Mouse (Mus musculus): Measurements from ENCODE around the gene Fkbp15. TPM values are rescaled to one million over a fixed set of nuclear protein-coding genes. Genes with fewer than 3 reads are reported as not detected.

Gene Fkbp15
- polyA plus RNA-seq, 1 experiment from 2014 or later: 18.9 TPM

DNA sequence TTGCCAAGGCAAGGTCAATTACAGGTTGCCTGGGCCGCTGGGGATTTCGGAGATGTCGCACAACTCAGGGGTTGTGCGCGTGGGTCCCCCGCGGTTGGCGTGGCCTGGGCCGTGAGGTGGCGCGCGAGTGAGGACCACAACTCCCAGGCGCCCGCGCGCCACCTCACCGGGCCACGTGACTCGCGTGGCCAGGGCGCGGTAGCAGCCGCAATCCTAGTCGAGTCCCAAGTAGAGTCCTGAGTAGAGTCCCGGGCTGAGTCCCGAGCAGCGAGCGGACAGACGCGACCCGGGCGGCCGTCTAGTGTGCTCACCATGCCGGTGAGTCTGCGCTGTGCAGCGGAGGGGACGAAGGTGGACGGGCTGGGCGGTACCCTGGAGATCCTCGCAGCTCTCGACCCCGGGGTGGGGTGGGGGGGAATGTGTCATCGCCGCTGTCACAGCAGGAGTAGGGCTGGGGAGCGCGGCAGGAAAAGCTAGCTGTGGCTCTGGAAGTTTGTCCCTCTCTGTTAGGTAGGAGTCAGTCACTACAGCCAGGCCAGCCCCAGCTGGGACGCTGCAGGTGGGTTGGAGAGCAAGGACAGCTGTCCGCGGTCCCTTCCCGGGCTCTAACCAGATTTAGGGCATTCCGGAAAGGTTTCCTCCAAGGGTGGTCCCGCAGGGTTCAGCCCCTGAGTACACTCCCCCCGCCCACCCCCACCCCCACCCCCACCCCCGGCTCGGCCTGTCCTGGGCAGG, 73.9 kb downstream of the Fkbp15 start:
- H3K9me3 ChIP-seq (replicated peaks; ENCODE audit: control insufficient read depth, low read length): no peaks in the 10 kb centered on the region

DNA sequence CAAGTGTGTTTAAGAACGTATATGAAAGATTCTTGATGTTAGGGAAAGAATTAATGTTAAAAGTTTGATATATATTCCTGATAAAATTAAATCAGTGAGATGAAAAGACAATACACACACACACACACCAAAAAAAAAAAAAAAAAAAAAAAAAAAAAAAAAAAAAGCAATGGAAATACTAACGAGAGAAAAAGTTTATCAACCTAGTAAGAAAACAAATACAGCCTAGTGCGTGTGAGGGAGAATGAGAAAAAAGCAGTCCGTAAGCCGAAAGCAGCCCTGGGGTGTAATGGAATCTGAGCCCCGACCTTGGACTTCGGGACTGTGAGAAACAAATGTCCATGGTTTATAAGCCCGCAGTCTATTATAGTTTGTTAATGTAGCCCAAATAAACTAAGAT, 74.8 kb downstream of the Fkbp15 start:
- H3K36me3 ChIP-seq (ENCODE audit: control insufficient read depth, insufficient read depth): no peaks in the 10 kb centered on the region
- no peak overlapping the region for H3K4me2 ChIP-seq (ENCODE audit: low read depth, low read length)
- ATAC-seq (replicated peaks; ENCODE audit: extremely low read depth, insufficient read depth, low FRiP score): no peak
- H3K4me1 ChIP-seq (ENCODE audit: control insufficient read depth, insufficient read depth, low read length): peaks cover 28% of the 10 kb centered on the region
- H3K27ac ChIP-seq (ENCODE audit: low read length): no peak overlapping the region
- H3K9me3 ChIP-seq (replicated peaks; ENCODE audit: control insufficient read depth, low read length): no peaks in the 10 kb centered on the region
- no peak overlapping the region for H3K9ac ChIP-seq (ENCODE audit: low read length)
- H3K27me3 ChIP-seq (ENCODE audit: control insufficient read depth, insufficient read depth, low read length): no peaks in the 10 kb centered on the region
- no peak overlapping the region for H3K4me3 ChIP-seq (ENCODE audit: low read length)
- 73% methylated on average over 8 of the region's 8 CpGs for WGBS

More for the DNA sequence above, 73.9 kb downstream of the Fkbp15 start:
- ATAC-seq (replicated peaks; ENCODE audit: extremely low read depth, insufficient read depth, low FRiP score): peak; percentile 86
- H3K36me3 ChIP-seq (ENCODE audit: control insufficient read depth, insufficient read depth): no peaks in the 10 kb centered on the region
- WGBS: under 1% methylated on average over 55 of the region's 55 CpGs
- peak overlapping the region; percentile 91 for H3K9ac ChIP-seq (ENCODE audit: low read length)
- H3K4me2 ChIP-seq (ENCODE audit: low read depth, low read length): peak overlapping the region; percentile 86
- H3K4me1 ChIP-seq (ENCODE audit: control insufficient read depth, insufficient read depth, low read length): peaks cover 28% of the 10 kb centered on the region
- H3K4me3 ChIP-seq (ENCODE audit: low read length): peak overlapping the region; percentile 92
- peak overlapping the region; percentile 89 for H3K27ac ChIP-seq (ENCODE audit: low read length)
- no peaks in the 10 kb centered on the region for H3K27me3 ChIP-seq (ENCODE audit: control insufficient read depth, insufficient read depth, low read length)

DNA sequence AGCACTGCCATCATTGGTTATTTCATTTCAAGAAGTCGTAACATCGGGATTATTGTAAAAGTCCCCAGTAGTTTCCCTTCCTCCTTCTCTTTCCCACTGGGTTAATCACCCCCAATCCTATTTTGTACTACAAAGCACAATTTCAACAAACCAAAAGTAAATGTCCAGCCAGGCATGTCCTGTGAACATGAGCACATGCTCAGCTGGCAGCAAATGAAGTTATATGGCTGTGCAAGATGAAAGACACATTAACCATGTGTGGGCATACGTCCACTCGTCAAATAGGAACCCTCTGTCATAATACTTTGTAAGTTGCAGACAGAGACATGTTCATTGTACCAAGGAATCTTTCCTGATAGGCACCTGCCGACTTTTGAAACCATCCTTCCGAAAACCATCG, 77.4 kb downstream of the Fkbp15 start:
- Histone ChIP-seq H3K27me3 (ENCODE audit: control insufficient read depth, insufficient read depth, low read length) (no peaks in the 10 kb centered on the region), H3K4me1 (ENCODE audit: control insufficient read depth, insufficient read depth, low read length) (peaks cover 10% of the 10 kb centered on the region), H3K36me3 (ENCODE audit: control insufficient read depth, insufficient read depth) (no peaks in the 10 kb centered on the region), H3K4me2 (ENCODE audit: low read depth, low read length) (no peak overlapping the region), H3K9ac (ENCODE audit: low read length) (no peak overlapping the region), H3K27ac (ENCODE audit: low read length) (no peak overlapping the region), H3K4me3 (ENCODE audit: low read length) (no peak overlapping the region), H3K9me3 (replicated peaks; ENCODE audit: control insufficient read depth, low read length) (no peaks in the 10 kb centered on the region)
- WGBS: 88% methylated on average over 7 of the region's 7 CpGs
- ATAC-seq (replicated peaks; ENCODE audit: extremely low read depth, insufficient read depth, low FRiP score): no peak

DNA sequence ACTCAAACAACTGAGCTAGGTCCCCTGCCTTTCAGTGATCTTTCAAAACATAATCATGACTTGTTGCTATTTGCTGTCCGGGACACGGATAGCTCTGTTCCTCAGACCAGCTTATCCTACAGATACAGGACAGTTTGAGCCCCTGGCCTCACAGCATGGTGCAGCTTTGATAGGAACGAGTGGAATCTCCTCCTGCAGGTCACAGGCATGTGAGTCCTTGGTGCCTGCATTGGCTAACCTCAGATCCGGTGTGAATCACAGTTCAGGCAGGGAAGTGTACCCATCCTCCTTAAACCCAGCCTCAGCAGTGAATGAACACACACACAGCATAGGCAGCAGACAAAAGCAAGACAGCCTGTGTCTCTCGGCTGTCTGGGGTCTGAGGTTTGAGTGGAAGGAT, 79.0 kb downstream of the Fkbp15 start:
- Histone ChIP-seq H3K4me3 (ENCODE audit: low read length) (no peak overlapping the region), H3K27me3 (ENCODE audit: control insufficient read depth, insufficient read depth, low read length) (no peaks in the 10 kb centered on the region), H3K36me3 (ENCODE audit: control insufficient read depth, insufficient read depth) (no peaks in the 10 kb centered on the region), H3K9me3 (replicated peaks; ENCODE audit: control insufficient read depth, low read length) (no peaks in the 10 kb centered on the region), H3K4me1 (ENCODE audit: control insufficient read depth, insufficient read depth, low read length) (0 out of 2 replicates have a peak, but pooled peaks cover 2% of the 10 kb centered on the region), H3K27ac (ENCODE audit: low read length) (no peak overlapping the region), H3K9ac (ENCODE audit: low read length) (no peak overlapping the region), H3K4me2 (ENCODE audit: low read depth, low read length) (no peak overlapping the region)
- ATAC-seq (replicated peaks; ENCODE audit: extremely low read depth, insufficient read depth, low FRiP score): no peak
- WGBS: 37% methylated on average over 5 of the region's 5 CpGs

DNA sequence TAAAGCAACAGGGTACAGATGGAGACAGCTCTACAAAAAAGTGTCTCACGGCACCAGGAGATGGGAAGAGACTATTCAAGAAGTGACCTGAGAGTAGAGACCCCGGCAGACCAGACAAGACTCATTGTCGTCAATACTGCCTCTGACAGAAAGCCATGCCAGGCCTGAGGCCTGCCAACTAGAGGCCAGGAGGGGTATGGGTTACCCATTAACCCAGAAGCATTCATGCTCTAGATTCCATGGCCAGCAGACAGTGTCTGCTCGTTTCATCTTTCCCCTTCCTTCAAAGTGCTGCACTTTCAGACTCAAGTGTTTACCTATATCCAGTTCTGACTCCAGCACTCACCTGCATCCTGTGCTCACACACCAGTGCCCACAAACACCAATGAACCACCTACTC, 82.3 kb downstream of the Fkbp15 start:
- H3K9me3 ChIP-seq (replicated peaks; ENCODE audit: control insufficient read depth, low read length): no peaks in the 10 kb centered on the region
- no peak overlapping the region for H3K27ac ChIP-seq (ENCODE audit: low read length)
- H3K27me3 ChIP-seq (ENCODE audit: control insufficient read depth, insufficient read depth, low read length): no peaks in the 10 kb centered on the region
- WGBS: 84% methylated on average over 4 of the region's 4 CpGs
- no peak for ATAC-seq (replicated peaks; ENCODE audit: extremely low read depth, insufficient read depth, low FRiP score)
- no peak overlapping the region for H3K4me3 ChIP-seq (ENCODE audit: low read length)
- H3K4me2 ChIP-seq (ENCODE audit: low read depth, low read length): no peak overlapping the region
- H3K36me3 ChIP-seq (ENCODE audit: control insufficient read depth, insufficient read depth): no peaks in the 10 kb centered on the region
- no peak overlapping the region for H3K9ac ChIP-seq (ENCODE audit: low read length)
- H3K4me1 ChIP-seq (ENCODE audit: control insufficient read depth, insufficient read depth, low read length): 0 out of 2 replicates have a peak, but pooled peaks cover 2% of the 10 kb centered on the region

DNA sequence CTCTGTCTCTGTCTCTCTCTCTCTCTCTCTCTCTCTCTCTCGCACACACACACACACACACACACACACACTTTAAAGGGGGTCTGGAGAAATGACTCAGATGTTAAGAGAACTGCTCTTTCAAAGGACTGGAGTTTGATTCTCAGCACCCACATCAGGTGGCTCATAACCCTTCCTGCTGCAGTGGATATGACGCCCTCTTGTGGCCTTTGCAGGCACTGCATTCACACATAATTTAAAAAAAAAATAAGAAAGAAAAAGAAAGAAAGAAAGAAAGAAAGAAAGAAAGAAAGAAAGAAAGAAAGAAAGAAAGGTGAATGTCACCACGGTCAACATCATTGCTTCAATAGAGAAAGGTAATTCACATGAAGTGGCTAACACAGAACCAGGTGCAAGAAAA, 83.1 kb downstream of the Fkbp15 start:
- no peak overlapping the region for H3K9ac ChIP-seq (ENCODE audit: low read length)
- H3K27me3 ChIP-seq (ENCODE audit: control insufficient read depth, insufficient read depth, low read length): no peaks in the 10 kb centered on the region
- H3K27ac ChIP-seq (ENCODE audit: low read length): no peak overlapping the region
- no peak overlapping the region for H3K4me3 ChIP-seq (ENCODE audit: low read length)
- H3K9me3 ChIP-seq (replicated peaks; ENCODE audit: control insufficient read depth, low read length): no peaks in the 10 kb centered on the region
- 64% methylated on average over 3 of the region's 3 CpGs for WGBS
- H3K4me2 ChIP-seq (ENCODE audit: low read depth, low read length): no peak overlapping the region
- H3K4me1 ChIP-seq (ENCODE audit: control insufficient read depth, insufficient read depth, low read length): 0 out of 2 replicates have a peak, but pooled peaks cover 2% of the 10 kb centered on the region
- ATAC-seq (replicated peaks; ENCODE audit: extremely low read depth, insufficient read depth, low FRiP score): no peak
- H3K36me3 ChIP-seq (ENCODE audit: control insufficient read depth, insufficient read depth): no peaks in the 10 kb centered on the region

DNA sequence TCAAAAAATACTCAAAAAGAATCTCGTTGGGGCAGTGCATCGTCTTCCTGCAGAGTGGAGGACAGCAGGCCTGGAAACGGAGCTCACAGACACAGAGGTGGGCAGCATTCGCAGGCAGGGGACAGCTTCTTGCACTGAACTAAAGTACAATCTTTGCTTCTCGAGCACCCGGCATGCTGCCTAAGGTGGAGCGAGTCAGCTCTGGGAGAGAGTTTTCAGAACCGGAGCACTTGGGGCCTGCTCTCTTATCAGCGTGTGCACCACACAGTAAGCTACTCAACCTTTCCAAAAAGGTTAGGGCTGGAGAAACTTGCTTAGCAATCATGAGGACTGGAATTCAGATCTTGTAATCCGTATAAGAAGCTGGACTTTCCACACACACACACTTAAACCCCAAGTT, 83.7 kb downstream of the Fkbp15 start:
- no peaks in the 10 kb centered on the region for H3K9me3 ChIP-seq (replicated peaks; ENCODE audit: control insufficient read depth, low read length)
- no peak for ATAC-seq (replicated peaks; ENCODE audit: extremely low read depth, insufficient read depth, low FRiP score)
- H3K4me1 ChIP-seq (ENCODE audit: control insufficient read depth, insufficient read depth, low read length): 0 out of 2 replicates have a peak, but pooled peaks cover 2% of the 10 kb centered on the region
- no peaks in the 10 kb centered on the region for H3K27me3 ChIP-seq (ENCODE audit: control insufficient read depth, insufficient read depth, low read length)
- no peak overlapping the region for H3K9ac ChIP-seq (ENCODE audit: low read length)
- no peak overlapping the region for H3K4me3 ChIP-seq (ENCODE audit: low read length)
- WGBS: 58% methylated on average over 10 of the region's 10 CpGs
- H3K27ac ChIP-seq (ENCODE audit: low read length): no peak overlapping the region
- H3K36me3 ChIP-seq (ENCODE audit: control insufficient read depth, insufficient read depth): no peaks in the 10 kb centered on the region
- no peak overlapping the region for H3K4me2 ChIP-seq (ENCODE audit: low read depth, low read length)

DNA sequence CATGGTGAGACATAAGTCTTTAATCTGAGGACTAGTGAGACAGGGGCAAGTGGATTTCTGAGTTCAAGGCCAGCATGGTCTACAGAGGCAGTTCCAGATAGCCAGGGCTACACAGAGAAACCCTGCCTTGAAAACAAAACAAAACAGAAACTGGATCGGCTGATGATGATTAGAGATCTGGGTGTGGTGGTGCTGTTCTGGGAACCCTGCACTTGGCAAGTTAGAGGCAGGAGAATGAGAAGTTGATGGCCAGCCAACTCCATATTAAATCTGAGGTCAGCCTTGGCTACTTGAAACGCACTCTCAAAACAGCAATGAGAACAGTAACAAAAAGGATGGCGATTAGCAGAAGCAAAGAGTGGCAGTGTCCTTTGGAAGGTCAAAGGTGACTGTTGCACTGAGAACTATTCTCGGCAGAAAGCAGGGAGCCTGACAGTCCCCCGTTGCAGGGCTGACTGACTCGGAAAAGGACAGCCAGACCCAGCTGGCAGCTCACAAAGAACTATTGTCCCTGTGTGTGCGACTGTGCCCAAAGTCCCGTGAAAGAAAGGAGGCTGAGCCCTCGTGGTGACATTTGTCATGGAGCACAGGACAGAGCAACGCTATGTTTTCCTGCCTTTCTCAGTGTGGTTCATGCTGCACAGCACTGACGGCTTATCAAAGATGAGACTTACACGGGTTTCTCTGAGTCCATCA, 85.4 kb downstream of the Fkbp15 start:
- 27% methylated on average over 12 of the region's 12 CpGs for WGBS
- Histone ChIP-seq H3K27ac (ENCODE audit: low read length) (no peak overlapping the region), H3K9me3 (replicated peaks; ENCODE audit: control insufficient read depth, low read length) (no peaks in the 10 kb centered on the region), H3K9ac (ENCODE audit: low read length) (no peak overlapping the region), H3K4me2 (ENCODE audit: low read depth, low read length) (no peak overlapping the region), H3K4me1 (ENCODE audit: control insufficient read depth, insufficient read depth, low read length) (0 out of 2 replicates have a peak, but pooled peaks cover 2% of the 10 kb centered on the region), H3K27me3 (ENCODE audit: control insufficient read depth, insufficient read depth, low read length) (no peaks in the 10 kb centered on the region), H3K36me3 (ENCODE audit: control insufficient read depth, insufficient read depth) (no peaks in the 10 kb centered on the region), H3K4me3 (ENCODE audit: low read length) (no peak overlapping the region)
- ATAC-seq (replicated peaks; ENCODE audit: extremely low read depth, insufficient read depth, low FRiP score): no peak

DNA sequence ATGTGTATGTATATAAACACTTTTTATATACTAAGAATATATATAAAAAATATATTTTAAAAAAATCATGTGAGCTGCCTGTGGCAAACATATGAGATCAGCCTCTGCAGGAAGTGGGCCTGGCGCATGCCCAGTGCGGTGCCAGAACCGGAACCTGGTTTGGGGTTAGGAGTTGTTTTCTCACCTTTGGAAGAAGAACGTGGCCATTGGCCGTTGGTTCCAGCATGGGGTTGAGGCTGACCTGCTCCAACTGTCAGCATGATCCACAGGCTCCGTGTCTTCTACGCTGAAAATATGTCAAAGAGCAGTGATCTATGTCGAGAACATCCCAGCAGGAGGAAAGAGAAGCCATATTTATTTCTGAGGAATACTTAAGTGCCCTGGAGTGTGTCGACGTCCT, 86.4 kb downstream of the Fkbp15 start:
- Histone ChIP-seq H3K9me3 (replicated peaks; ENCODE audit: control insufficient read depth, low read length) (no peaks in the 10 kb centered on the region), H3K27me3 (ENCODE audit: control insufficient read depth, insufficient read depth, low read length) (no peaks in the 10 kb centered on the region), H3K27ac (ENCODE audit: low read length) (no peak overlapping the region), H3K4me2 (ENCODE audit: low read depth, low read length) (no peak overlapping the region), H3K4me1 (ENCODE audit: control insufficient read depth, insufficient read depth, low read length) (0 out of 2 replicates have a peak, but pooled peaks cover 2% of the 10 kb centered on the region), H3K9ac (ENCODE audit: low read length) (no peak overlapping the region), H3K4me3 (ENCODE audit: low read length) (no peak overlapping the region), H3K36me3 (ENCODE audit: control insufficient read depth, insufficient read depth) (no peaks in the 10 kb centered on the region)
- ATAC-seq (replicated peaks; ENCODE audit: extremely low read depth, insufficient read depth, low FRiP score): no peak
- 90% methylated on average over 10 of the region's 10 CpGs for WGBS
